Mouse (Mus musculus): Measurements from ENCODE around the gene Lrrc1. TPM values are rescaled to one million over a fixed set of nuclear protein-coding genes. Genes with fewer than 3 reads are reported as not detected.

Lrrc1 gene
- polyA plus RNA-seq, 1 experiment, result 4.4 TPM

DNA sequence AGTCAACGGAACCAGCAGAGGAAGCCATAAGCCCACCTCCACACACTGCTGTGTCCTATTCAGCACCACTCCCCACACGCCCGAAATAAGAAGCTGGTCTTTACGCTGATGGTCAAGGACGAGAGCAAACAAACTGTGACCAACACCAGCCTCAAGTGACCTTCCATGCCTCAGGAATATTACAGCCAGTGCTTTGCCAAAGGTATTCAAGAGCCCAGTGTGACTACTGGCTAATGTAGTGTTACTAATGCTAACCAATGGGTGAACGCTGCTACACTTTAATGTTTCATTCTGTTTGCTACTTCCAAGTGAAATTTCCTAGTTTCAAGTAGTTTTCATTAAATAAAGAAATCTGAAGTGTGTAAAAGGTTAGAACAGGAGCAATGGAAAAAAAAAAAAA is 105.3 kb downstream of the Lrrc1 start:
- Histone ChIP-seq H3K79me2 (ENCODE audit: control insufficient read depth, insufficient read depth) (no peaks in the 10 kb centered on the region), H3K36me3 (ENCODE audit: control insufficient read depth, insufficient read depth) (no peaks in the 10 kb centered on the region), H3K79me3 (ENCODE audit: low read depth) (no peaks in the 10 kb centered on the region), H3ac (ENCODE audit: control insufficient read depth, insufficient read length, low read depth) (no peak overlapping the region), H3K27me3 (ENCODE audit: control insufficient read depth, insufficient read depth, insufficient read length) (no peaks in the 10 kb centered on the region), H3K4me3 (ENCODE audit: insufficient read depth, poor library complexity, severe bottlenecking) (no peak overlapping the region)
- TF ChIP-seq CEBPB (IDR thresholded peaks at IDR 0.05; ENCODE audit: low read depth) (no peak), CTCF (IDR thresholded peaks at IDR 0.05; ENCODE audit: control insufficient read depth, insufficient read depth, insufficient read length) (no peak), MAX (IDR thresholded peaks at IDR 0.05) (no peak), FOSL1 (IDR thresholded peaks at IDR 0.05; ENCODE audit: insufficient read depth, low read length, poor library complexity, severe bottlenecking) (no peak), USF1 (IDR thresholded peaks at IDR 0.05; ENCODE audit: low read depth) (no peak), MYOG (IDR thresholded peaks at IDR 0.05; ENCODE audit: control insufficient read depth, extremely low read depth, insufficient read length) (no peak), MYOD1 (IDR thresholded peaks at IDR 0.05; ENCODE audit: control insufficient read depth, insufficient read length, low read depth) (no peak)

- Histone ChIP-seq H3K79me3 (ENCODE audit: low read depth) (no peaks in the 10 kb centered on the region), H3K36me3 (ENCODE audit: control insufficient read depth, insufficient read depth) (no peaks in the 10 kb centered on the region), H3K4me3 (ENCODE audit: insufficient read depth, poor library complexity, severe bottlenecking) (no peak overlapping the region), H3K79me2 (ENCODE audit: control insufficient read depth, insufficient read depth) (no peaks in the 10 kb centered on the region), H3ac (ENCODE audit: control insufficient read depth, insufficient read length, low read depth) (no peak overlapping the region), H3K27me3 (ENCODE audit: control insufficient read depth, insufficient read depth, insufficient read length) (no peaks in the 10 kb centered on the region)
- TF ChIP-seq MAX (IDR thresholded peaks at IDR 0.05) (no peak), MYOD1 (IDR thresholded peaks at IDR 0.05; ENCODE audit: control insufficient read depth, insufficient read length, low read depth) (no peak), CTCF (IDR thresholded peaks at IDR 0.05; ENCODE audit: control insufficient read depth, insufficient read depth, insufficient read length) (no peak), USF1 (IDR thresholded peaks at IDR 0.05; ENCODE audit: low read depth) (no peak), FOSL1 (IDR thresholded peaks at IDR 0.05; ENCODE audit: insufficient read depth, low read length, poor library complexity, severe bottlenecking) (no peak), MYOG (IDR thresholded peaks at IDR 0.05; ENCODE audit: control insufficient read depth, extremely low read depth, insufficient read length) (no peak), CEBPB (IDR thresholded peaks at IDR 0.05; ENCODE audit: low read depth) (no peak)
These were observed 105.8 kb downstream of the Lrrc1 start for GRCm38 (mm10) chr9:77438836-77439271.

GRCm38 (mm10) chr9:77437131-77437530 is 107.5 kb downstream of the Lrrc1 start:
- Histone ChIP-seq H3K79me2 (ENCODE audit: control insufficient read depth, insufficient read depth) (no peaks in the 10 kb centered on the region), H3K4me3 (ENCODE audit: insufficient read depth, poor library complexity, severe bottlenecking) (no peak overlapping the region), H3K36me3 (ENCODE audit: control insufficient read depth, insufficient read depth) (no peaks in the 10 kb centered on the region), H3ac (ENCODE audit: control insufficient read depth, insufficient read length, low read depth) (no peak overlapping the region), H3K27me3 (ENCODE audit: control insufficient read depth, insufficient read depth, insufficient read length) (no peaks in the 10 kb centered on the region), H3K79me3 (ENCODE audit: low read depth) (no peaks in the 10 kb centered on the region)
- no peak for TF ChIP-seq CEBPB (IDR thresholded peaks at IDR 0.05; ENCODE audit: low read depth)
- no peak for TF ChIP-seq MYOG (IDR thresholded peaks at IDR 0.05; ENCODE audit: control insufficient read depth, extremely low read depth, insufficient read length)
- no peak for TF ChIP-seq MYOD1 (IDR thresholded peaks at IDR 0.05; ENCODE audit: control insufficient read depth, insufficient read length, low read depth)
- TF ChIP-seq USF1 (IDR thresholded peaks at IDR 0.05; ENCODE audit: low read depth), result no peak
- TF ChIP-seq MAX (IDR thresholded peaks at IDR 0.05), result no peak
- TF ChIP-seq FOSL1 (IDR thresholded peaks at IDR 0.05; ENCODE audit: insufficient read depth, low read length, poor library complexity, severe bottlenecking), result no peak
- TF ChIP-seq CTCF (IDR thresholded peaks at IDR 0.05; ENCODE audit: control insufficient read depth, insufficient read depth, insufficient read length), result no peak

GRCm38 (mm10) chr9:77434965-77435364 is 109.7 kb downstream of the Lrrc1 start:
- no peaks in the 10 kb centered on the region for H3K27me3 ChIP-seq (ENCODE audit: control insufficient read depth, insufficient read depth, insufficient read length)
- no peaks in the 10 kb centered on the region for H3K79me3 ChIP-seq (ENCODE audit: low read depth)
- H3K36me3 ChIP-seq (ENCODE audit: control insufficient read depth, insufficient read depth), result no peaks in the 10 kb centered on the region
- H3K4me3 ChIP-seq (ENCODE audit: insufficient read depth, poor library complexity, severe bottlenecking), result no peak overlapping the region
- H3K79me2 ChIP-seq (ENCODE audit: control insufficient read depth, insufficient read depth), result no peaks in the 10 kb centered on the region
- H3ac ChIP-seq (ENCODE audit: control insufficient read depth, insufficient read length, low read depth), result no peak overlapping the region
- TF ChIP-seq FOSL1 (IDR thresholded peaks at IDR 0.05; ENCODE audit: insufficient read depth, low read length, poor library complexity, severe bottlenecking), result no peak

GRCm38 (mm10) chr9:77433476-77433875 is 111.2 kb downstream of the Lrrc1 start:
- Histone ChIP-seq H3K4me3 (ENCODE audit: insufficient read depth, poor library complexity, severe bottlenecking) (no peak overlapping the region), H3K79me3 (ENCODE audit: low read depth) (no peaks in the 10 kb centered on the region), H3ac (ENCODE audit: control insufficient read depth, insufficient read length, low read depth) (no peak overlapping the region), H3K79me2 (ENCODE audit: control insufficient read depth, insufficient read depth) (no peaks in the 10 kb centered on the region), H3K27me3 (ENCODE audit: control insufficient read depth, insufficient read depth, insufficient read length) (no peaks in the 10 kb centered on the region), H3K36me3 (ENCODE audit: control insufficient read depth, insufficient read depth) (no peaks in the 10 kb centered on the region)
- TF ChIP-seq MYOG (IDR thresholded peaks at IDR 0.05; ENCODE audit: control insufficient read depth, extremely low read depth, insufficient read length) (no peak), MAX (IDR thresholded peaks at IDR 0.05) (no peak), CTCF (IDR thresholded peaks at IDR 0.05; ENCODE audit: control insufficient read depth, insufficient read depth, insufficient read length) (no peak), CEBPB (IDR thresholded peaks at IDR 0.05; ENCODE audit: low read depth) (no peak), USF1 (IDR thresholded peaks at IDR 0.05; ENCODE audit: low read depth) (no peak), FOSL1 (IDR thresholded peaks at IDR 0.05; ENCODE audit: insufficient read depth, low read length, poor library complexity, severe bottlenecking) (no peak)

GRCm38 (mm10) chr9:77432030-77432429 is 112.6 kb downstream of the Lrrc1 start:
- no peaks in the 10 kb centered on the region for H3K79me3 ChIP-seq (ENCODE audit: low read depth)
- no peaks in the 10 kb centered on the region for H3K36me3 ChIP-seq (ENCODE audit: control insufficient read depth, insufficient read depth)
- TF ChIP-seq MYOD1 (IDR thresholded peaks at IDR 0.05; ENCODE audit: control insufficient read depth, insufficient read length, low read depth), result no peak
- no peak for TF ChIP-seq MYOG (IDR thresholded peaks at IDR 0.05; ENCODE audit: control insufficient read depth, extremely low read depth, insufficient read length)
- TF ChIP-seq MAX (IDR thresholded peaks at IDR 0.05), result no peak
- TF ChIP-seq CEBPB (IDR thresholded peaks at IDR 0.05; ENCODE audit: low read depth), result no peak
- TF ChIP-seq USF1 (IDR thresholded peaks at IDR 0.05; ENCODE audit: low read depth), result no peak
- TF ChIP-seq FOSL1 (IDR thresholded peaks at IDR 0.05; ENCODE audit: insufficient read depth, low read length, poor library complexity, severe bottlenecking), result no peak
- TF ChIP-seq CTCF (IDR thresholded peaks at IDR 0.05; ENCODE audit: control insufficient read depth, insufficient read depth, insufficient read length), result no peak
- no peak overlapping the region for H3K4me3 ChIP-seq (ENCODE audit: insufficient read depth, poor library complexity, severe bottlenecking)
- no peaks in the 10 kb centered on the region for H3K27me3 ChIP-seq (ENCODE audit: control insufficient read depth, insufficient read depth, insufficient read length)
- no peaks in the 10 kb centered on the region for H3K79me2 ChIP-seq (ENCODE audit: control insufficient read depth, insufficient read depth)
- no peak overlapping the region for H3ac ChIP-seq (ENCODE audit: control insufficient read depth, insufficient read length, low read depth)
